Mouse (Mus musculus) c-Kit-negative CD71-positive TER-119-positive erythroid progenitor cells, embryonic 14.5 days (primary cell): ENCODE data around the gene Pdxk.

Experiments
- DNase-seq: peaks from one replicate; pipeline ENCODE4 v3.0.0-alpha.2; 2013; ENCODE audit warnings: low read depth, low spot score

Pdxk gene

DNA sequence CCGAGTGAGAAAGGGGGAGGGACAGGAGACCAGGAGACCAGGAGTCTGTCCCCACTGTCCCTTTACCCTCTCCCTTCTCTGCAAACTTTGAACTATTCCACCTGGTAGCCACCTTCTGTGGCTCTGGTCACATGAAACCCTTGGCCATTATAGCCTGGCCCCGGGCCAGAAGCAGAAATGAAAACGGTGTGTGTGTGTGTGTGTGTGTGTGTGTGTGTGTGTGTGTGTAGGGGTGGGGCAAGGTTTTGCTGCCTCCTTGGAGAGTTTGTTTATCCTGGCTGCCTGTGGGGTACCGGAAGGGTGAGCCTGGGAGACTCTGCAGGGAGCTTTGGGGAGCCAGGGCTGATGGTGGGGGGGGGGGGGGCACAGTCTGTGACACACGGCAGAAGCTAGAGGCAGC is 4.3 kb downstream of the Pdxk start:
- no peak for DNase-seq

DNA sequence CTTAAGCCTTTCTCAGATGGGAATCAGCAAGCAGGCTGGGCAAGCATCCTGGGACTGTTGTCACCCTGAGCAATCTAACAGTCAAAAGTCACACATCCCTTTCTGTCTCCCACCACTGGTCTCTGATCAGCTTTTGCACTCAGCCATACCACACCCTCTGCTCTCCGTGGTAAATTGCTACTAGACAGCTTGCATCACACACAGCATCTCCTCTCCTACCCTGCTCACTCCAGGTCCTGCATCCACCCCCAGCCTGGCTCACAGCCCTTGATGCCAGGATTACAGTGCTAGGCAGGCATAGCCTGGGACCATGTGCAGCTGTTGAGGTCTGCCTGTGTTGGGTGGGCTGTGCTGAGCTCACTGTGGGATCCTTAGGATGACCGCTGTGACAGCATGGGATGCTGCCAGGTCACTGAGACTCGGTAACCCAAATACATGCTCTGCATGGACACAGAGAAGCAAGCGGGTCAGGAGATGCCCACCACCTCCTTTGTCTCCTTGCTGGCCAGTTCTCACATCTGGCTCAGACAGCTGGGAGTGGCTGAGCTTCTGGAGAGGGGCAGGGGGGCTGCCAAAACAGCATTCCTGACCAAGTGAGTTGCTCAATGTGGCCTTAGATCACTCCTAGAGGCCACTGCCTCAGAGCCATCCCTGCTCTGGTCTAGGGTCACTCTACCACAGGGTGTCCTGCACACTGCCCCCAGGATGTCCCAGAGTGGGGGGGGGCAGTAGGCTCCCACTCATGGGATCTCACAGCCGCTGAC is 6.2 kb downstream of the Pdxk start:
- DNase-seq, result no peak

DNA sequence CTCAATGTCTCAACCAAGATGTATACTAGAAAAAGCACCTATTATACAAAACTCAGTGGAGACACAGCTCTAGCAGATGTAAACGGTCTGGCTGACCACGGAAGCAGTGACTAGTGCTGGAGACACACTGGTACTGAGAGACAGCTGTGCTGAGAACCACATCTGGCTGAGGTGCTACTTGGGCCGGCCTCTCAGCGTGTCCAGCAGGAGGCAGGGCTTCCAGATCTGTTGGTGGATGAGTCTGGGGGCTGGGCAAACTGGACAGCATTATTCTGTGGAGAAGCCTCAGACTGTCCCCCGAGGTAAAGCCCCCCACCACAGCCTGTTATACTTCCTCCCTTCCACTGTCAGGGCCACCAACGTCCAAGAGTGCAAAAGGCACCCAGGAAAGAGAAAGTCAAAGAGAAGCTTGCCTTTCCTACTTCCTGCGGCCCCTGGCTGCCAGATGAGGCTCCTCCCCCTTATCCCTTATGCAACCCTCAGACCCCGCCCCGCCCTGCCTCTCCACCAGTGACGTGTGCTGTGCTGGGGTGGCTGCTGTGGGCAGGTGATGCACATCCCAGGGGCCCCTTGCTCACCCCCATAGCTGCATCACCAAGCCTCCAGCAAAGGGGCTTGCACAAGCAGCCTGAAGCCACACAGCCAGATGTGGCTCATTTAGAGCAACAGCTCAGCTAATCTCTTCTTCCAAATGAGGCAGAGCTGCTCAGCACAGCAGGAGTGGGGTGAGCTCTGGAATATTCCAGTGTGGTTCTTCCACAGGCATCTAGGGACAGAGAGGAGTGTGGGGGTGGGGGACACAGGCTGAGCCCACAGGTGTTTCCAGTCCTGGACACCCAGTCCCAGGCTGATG is 7.1 kb downstream of the Pdxk start:
- no peak for DNase-seq

DNA sequence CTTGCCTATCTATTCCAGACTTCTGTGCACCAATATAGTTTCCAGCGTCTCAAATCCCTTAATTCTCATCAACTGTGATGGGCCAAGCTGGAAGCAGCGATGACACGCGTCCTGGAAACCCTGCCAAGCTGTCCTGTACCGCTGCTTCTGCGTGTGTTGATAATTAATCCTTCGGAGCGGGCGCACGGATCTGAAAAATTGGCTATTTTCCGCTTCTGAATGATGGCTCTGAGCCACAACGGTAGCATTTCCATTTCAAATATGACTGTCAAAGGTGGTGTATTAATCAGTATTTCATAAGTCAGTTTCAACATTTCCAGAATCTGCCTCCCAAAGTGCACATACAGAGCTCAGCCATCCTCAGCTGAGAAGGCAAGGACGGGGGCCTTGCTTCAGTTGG is 8.1 kb downstream of the Pdxk start:
- no peak for DNase-seq

DNA sequence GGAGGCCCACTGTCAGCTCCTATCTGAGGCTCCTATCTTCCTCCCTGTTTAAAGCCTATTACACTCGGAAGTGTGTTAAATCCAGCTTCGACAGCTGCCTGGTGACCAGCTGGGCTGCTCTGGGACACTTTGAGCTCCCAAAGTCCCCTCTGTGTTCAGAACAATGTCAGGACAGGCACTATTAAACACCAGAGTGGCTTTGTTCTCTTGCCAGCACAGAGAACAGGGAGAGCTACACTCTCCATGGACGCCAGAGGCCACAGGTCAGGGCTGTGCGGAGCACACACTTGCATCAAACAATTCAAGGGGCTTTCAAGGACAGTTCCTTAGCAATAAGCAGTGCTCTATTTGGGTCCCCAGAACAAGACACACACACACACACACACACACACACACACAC is 12.1 kb downstream of the Pdxk start:
- DNase-seq, result no peak

DNA sequence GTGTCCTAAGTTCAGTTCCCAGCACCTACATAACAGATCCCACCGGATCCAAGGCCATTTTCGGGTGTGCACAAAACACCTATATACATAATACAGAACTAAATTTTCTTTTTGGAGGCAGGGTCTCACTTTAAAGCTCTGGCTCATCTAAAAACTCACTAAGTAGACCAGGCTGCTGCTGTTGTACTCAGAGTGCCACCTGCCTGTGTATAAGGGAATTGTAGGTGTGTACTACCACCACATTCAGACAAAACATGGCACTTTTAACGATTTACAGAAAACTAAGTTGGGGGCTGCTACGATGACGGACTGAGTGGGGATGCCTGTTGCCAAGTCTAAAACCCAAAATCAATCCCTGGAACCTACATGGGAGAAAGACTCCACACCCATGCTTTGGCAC is 14.0 kb downstream of the Pdxk start:
- DNase-seq, result no peak

DNA sequence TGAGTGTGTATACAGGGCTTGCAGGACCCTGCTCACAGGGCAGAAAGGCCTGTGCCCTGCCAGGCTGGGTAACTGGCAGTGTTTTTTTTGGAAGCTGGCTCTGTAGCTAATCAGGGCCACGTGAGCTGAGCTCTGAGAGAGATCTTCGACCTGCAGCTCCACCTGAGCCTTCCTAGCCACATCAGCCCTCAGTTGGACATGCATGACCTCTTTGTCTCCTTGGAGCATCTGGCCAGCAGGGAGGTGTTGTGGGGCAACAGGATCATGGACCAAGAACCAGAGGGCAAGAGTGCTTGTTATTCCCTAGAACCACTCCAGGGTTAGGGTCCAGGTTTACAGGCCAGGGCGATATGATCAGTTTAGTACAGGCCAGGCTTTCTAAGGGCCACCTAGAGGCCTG is 17.4 kb downstream of the Pdxk start:
- no peak for DNase-seq

DNA sequence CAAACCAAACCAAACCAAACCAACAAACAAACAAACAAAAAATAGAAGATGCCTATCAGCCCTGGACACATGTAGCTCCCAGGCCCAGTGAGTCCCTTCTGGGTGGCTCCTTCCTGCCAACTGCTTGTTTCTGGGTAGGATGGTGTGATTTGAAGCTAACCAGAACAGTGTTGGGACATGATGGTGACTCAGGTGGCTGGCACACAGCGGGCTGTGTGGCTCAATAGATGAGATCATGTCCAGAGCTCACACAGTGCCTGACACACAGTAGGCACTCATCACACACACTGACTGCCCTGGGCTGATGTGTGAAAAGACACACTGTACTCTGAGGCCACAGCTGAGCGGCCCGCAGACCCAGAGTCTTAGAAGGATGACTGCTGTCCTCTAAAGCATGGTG is 18.6 kb downstream of the Pdxk start:
- no peak for DNase-seq

DNA sequence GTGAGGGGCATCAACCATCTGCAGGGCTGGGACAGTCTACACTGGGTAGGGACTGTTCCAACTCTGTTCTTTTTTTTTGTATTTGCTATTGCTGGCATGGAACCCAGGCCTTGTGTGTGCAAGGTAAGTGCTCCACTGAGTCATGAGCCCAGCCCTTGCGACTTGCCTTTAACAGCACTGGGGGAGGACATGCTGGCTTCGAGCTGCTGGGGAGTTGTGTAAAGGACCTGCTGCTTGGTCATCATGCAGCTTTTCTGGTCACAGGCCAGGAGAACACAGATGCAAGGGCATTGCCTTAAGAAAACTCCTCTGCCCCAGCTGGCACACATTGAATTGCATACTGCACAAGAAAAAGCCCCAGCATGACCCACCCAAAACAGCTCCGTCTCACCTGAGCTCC is 22.5 kb downstream of the Pdxk start:
- DNase-seq, result no peak

DNA sequence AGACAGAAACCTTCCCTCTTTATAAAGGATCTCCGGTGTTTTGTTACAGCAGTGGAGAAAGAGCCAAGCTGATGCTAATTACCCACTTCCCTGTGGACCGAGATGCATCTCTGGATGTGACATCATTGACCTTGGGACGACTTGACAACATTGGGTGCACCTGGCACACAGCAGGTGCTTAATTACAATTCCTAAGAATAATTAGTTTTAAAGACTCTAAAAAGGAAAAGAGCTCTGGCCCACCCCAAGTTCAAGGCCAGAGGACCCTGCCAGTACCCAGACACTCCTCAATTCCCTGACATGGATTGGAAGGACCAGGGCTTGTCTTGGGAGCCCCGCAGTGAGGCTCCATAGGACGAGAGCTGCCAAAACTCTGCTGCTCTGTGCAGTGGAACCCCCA is 23.2 kb downstream of the Pdxk start:
- no peak for DNase-seq

DNA sequence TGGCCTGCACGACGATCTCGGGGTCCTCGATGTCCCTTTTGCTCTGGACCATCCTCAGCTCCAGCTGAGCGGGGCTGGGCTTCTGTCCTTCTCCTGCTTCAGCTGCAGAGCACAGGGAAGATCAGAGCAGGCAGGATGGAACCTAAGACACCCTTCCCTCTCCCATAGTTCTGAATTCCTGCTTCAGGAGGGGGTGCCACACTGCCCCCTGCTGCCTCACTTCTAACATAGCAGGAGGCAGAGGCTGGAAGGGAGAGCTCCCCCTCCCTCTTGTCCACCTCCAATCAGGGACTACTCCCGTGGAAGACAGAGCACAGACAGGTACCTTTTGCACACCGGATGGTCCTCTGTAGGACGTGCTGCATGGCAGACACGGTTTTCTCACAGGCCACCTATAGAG is 24.0 kb downstream of the Pdxk start:
- no peak for DNase-seq

DNA sequence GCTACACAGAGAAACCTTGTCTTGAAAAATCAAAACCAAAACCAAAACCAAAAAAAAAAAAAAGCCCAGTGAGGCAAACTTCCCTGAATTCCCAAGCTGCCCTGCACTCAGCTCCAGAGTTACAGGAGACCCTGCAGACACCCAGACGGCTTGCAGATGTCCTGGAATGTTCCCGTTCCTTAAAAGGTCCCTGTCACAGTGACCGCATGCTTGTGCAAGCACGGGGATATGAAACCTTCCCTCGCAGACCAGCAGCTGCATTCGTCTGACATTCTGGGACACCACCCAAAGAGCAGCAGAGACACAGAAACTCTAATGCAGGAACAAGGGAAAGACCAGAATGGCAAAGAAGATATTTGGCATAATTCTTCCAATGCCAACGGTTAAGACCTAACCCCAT is 24.8 kb downstream of the Pdxk start:
- no peak for DNase-seq

DNA sequence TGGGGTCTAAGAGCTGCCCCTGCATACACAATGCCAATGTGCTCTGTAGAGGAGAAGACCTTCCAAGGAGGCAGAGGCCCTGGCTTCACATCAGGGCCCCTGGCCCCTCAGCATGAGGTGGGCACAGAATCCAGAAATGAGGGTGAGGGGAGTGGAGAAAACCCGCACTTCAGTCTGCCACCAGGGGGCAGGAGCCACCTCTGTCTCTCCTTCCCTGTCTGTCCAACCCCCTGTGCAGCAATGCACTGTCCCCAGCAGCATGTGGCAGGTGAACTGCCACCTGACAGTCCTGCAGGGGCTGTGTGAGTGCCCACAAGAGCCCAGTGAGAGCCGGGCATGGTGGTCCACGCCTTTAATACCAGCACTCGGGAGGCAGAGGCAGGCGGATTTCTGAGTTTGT is 25.2 kb downstream of the Pdxk start:
- DNase-seq, result no peak

DNA sequence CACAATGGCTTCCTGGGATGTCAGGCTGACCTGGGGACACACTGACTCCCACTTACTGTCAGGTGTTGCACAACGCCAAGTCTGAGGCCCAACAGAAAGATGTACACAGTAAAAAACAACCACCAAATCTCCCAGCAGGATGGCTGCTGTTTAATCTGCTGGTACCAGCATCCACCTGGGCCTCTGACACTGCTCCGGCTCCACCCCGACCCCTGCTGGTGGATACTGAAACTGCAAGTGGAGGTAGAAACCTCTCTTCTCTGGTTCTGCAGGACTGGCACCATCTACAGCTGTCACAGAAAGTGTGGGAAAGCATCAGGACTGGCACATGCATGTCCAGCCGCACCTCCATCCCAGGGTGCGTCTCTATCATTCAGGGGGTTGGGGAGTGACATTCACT is 26.7 kb downstream of the Pdxk start:
- peak; percentile 42 for DNase-seq

DNA sequence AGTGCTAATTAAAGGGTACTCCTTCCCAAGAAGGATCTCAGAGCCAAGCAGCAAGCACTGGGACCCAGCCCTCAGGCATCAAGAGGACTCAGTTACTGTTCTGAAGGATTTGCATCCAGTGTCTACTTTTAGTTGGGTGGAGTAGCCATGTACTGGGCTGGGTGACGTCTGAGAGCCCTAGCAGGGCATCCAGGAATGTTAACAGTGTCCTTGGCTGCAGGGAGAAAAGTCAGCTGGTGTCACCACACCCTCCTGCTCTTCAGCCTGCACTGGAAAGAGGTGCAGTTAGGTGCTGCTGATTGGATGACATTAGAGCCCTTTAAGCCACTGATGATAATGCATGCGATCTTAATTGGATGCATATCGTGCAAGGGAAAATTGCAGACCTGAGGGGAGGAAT is 31.9 kb downstream of the Pdxk start:
- no peak for DNase-seq

DNA sequence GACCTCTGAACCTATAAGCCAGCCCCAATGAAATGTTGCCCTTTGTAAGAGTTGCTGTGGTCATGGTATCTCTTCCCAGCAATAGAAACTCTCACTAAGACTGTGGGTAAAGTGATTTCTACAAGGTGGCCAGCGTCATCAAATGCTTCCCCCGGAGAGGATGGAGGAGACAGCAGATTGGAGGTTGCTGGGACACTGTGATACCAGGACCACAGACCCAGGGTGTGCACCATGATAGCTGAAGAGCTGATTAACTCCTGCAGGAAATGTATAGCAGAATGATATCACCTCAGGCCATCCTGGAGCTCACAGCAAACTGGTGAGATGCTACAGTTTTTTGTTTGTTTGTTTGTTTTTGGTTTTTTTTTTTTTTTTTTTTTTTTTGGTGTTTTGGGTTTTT is 35.0 kb downstream of the Pdxk start:
- no peak for DNase-seq

DNA sequence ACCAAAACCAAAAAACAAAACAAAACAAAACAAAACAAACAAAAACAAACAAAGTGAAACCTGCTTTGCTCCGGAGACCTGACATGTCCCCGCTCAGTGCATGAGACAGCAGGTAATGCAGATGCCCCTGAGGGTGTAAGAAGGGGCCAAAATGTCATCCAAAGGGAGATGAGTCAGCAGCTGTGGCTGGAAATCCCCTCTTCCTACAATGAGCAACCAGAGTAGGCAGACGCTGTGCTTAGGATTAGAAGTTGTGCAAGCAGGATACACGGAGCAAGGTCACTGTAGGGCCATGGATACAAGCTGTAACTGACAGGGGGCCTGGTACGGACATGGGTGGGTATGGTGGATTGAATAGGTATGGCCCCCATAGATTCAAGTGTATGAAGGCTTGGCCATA is 35.6 kb downstream of the Pdxk start:
- DNase-seq, result no peak

DNA sequence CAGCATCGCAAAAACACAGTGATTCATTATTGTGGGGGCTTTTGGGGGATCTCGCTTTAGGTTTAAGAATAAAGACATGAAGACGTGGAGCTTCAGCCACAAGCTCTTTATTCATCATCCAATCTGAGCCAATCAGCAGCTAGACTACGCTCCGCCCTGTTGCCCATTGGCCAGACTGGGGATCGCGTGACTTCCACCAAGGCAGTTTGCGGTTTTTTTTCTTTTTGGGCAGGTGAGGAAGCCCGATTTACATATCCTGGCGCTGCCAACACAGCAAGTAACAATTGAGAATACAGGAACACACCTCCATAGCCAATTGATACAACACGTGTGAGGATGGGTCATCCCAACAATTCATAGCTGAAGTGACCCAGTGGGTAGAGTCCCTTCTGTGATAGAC is 36.7 kb downstream of the Pdxk start:
- no peak for DNase-seq

DNA sequence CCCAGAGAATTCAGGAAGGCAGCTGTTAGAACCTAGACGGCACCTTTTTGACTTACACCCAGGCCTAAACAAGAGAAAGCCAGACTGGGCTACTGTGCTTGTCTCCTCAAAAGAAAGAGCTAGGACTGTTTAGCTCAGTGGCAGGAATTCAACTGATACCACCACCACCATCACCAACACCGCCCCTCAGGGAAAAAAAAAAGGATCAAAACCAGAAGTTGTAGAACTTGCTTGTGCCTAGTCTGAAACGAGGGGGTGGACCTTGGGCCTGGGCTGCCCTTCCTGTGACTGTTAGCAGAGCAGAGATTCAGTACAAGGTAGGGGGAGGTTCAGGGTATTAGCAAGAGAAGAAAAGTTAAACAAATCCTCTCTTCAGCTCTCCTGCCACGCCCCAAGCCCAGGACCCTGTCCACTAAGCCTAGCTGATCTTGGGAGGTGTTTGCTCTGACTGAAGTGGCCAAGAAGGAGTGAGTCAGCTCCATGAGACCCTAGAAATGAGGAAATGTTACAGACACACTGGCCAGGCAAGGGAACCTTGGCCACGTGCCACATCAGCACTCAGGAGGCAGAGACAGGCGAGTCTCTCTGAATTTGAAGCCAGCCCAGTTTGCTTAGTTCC is 38.5 kb downstream of the Pdxk start:
- DNase-seq, result no peak

DNA sequence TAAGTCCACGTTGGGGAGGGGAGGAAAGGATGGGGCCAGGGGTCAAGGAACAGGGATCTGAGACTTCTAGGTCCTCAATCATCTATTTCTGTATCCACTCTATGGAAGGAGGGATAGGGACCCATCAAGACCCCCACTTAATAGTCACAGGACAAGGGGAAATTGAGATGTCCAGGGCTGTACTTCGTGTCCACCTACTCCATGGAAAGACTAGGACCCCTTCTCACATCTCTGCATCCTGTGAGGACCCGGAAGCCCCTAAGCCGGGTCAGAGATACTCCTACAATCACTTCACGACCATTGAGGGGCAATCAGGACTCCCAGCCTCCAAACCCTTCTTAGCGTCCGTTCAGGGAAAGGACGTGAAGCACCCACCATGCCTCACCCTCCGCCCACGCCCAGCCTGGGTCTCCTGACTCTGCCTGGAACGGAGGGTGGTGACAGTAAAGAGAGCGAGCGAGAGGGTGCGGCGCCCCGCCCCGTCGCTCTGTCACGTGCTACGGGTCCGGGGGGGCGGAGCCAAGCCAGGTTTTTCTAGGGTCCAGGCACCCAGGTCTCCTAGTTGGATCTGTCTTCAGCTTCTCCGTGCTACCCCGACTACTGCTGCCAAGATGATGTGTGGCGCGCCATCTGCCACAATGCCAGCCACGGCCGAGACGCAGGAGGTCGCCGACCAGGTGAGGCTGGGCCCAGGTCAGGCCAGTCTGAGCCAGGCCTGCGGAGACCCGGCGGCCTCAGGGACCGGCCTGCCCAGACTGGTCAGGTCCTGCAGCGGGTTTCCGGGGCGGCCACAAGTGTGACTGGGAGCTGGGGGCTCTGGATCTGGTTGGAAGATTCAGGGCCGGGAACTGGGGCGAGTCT is 39.4 kb downstream of the Pdxk start, which contains the start of gene Cstb:
Gene Cstb (plus strand): TSS at position 489 of the 861 bp plus-strand sequence.
- peak; percentile 66 for DNase-seq

DNA sequence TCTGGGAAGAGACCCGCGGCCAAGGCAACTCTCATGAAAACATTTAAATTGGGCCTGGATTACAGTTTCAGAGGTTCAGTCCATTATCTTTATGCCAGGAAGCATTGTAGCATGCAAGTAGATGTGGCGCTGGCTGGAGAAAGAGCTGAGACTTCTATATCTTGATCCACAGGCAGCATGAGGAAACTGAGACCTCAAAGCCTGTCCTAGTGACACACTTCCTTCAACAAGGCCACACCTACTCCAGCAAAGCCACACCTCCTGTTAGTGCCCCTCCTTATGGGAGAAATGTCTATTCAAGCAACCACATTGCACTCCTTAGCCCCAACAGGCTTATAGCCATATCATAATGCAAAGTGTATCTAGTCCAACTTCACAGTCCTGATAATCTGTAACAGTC is 42.2 kb downstream of the Pdxk start:
- DNase-seq, result no peak

DNA sequence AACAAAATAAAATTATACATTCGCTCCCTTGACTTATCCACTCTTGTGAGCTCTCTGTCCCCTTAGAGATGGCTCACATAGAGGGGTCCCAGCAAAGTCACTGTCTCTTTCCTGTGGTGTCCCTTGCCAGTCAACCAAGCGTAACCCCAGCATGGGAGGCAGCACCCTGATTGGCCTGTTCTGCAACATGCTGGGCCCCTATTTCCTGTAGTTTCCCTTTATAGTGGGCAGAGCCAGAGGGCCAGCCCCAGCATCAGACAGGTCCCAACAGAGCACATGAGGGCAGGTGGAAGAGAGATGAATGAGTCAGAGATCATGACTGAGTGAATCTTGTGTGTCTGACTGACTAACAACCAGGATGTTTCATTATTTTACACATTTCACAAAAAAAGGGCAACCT is 43.8 kb downstream of the Pdxk start:
- DNase-seq, result no peak
